Mouse (Mus musculus) right cerebral cortex, postnatal 10 days (tissue): ENCODE measurements around the gene Far2.

Source experiments
- DNase-seq, 2 experiments: peaks; one replicate each; pipeline ENCODE4 v3.0.0; 2021; ENCODE audit warnings: low spot score in 2 of 2

Far2 gene

GRCm38 (mm10) chr6:148046881-148047649 is at the start of gene Far2:
Far2 (plus strand) TSS chr6:148047259.
- DNase-seq: peak; percentile 50 to 61

GRCm38 (mm10) chr6:148000483-148000882 is 46.6 kb upstream of the Far2 start:
- DNase-seq: no peak

- no peak for DNase-seq
These were observed 46.0 kb upstream of the Far2 start for GRCm38 (mm10) chr6:148001071-148001470.

GRCm38 (mm10) chr6:148006118-148006837 is 40.8 kb upstream of the Far2 start:
- DNase-seq: no peak

- no peak for DNase-seq
These were observed 6.3 kb upstream of the Far2 start for GRCm38 (mm10) chr6:148040759-148041158.

DNA sequence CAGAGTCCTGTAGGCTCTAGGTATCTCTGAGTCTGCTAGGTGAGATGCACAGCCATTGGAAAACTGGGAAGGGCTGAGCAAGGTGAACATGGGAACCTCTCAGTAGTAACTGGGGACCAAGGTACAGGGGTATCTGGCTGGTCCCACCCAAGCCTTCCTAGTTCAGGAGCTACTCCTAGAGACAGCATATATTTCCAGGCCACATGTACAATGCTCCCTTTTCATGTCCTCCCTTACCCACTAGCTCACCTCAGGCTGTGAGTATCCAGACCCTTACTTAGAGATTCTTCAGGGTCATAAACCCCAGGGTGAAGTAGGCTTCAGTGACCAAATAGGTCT is 560 bp downstream of the Far2 start:
- no peak for DNase-seq

DNA sequence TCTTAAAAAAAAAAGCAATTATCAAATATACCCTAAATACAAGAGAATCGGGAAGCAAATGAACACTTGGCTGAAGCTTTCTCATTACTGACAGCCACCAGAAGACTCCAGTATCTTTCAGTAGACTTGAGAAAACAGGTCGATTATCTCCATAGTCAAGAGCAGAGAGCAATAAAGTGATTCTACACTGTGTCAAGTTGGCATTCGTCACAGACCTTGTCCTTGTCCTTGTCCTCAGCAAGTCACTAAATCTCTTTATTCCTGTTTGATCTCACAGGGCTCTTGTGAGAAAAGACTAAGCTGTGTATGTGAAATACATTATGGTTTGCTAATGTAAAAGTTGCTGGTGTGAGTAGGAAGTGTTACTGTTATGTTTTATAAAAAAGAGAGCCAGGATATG is 16.1 kb downstream of the Far2 start:
- no peak for DNase-seq

- DNase-seq: no peak
These were observed 19.2 kb downstream of the Far2 start for GRCm38 (mm10) chr6:148066267-148066666.

GRCm38 (mm10) chr6:148068786-148069185 is 21.7 kb downstream of the Far2 start:
- DNase-seq: no peak

DNA sequence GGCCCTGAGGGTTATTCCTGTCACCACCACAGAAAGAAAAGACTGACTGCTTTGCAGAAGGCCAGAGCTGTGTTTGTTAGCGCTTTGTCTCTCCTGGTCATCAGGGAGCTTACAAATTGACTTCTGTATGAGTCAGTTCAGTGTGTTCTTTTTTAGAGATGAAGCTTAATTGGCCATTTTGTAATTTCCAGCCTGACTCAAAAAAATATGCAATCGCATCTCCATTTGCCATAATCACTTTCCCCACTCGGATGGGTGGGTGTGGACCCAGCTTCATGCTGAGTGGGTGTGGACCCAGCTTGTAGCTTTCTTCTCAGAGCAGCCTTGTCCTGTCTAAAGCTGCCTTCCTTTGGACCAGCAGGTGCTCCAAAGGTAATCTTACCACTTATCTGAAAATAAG is 26.5 kb downstream of the Far2 start:
- DNase-seq: no peak

GRCm38 (mm10) chr6:148074211-148074864 is 27.3 kb downstream of the Far2 start:
- no peak for DNase-seq

GRCm38 (mm10) chr6:148083864-148084263 is 36.8 kb downstream of the Far2 start:
- no peak for DNase-seq

GRCm38 (mm10) chr6:148084403-148084802 is 37.3 kb downstream of the Far2 start:
- DNase-seq: no peak

DNA sequence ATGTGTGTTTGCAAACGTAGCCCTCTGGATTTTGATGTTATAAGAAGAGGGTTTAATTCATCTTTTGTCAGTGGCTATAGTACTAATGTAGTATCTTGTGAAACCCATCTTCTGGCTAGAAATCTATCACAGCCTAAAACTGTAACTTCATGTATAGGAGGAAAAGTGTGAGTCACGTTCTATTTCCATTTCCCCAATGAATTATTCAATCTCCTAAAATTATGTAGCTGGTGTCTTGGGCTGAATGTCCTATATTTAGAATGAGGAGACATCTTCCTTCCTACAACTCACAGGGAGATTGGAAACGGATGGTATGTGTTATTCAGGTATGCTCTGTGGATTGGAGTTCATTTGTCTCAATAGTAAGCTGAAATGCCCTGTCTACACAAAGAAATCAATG is 50.0 kb downstream of the Far2 start:
- no peak for DNase-seq

- no peak for DNase-seq
These were observed 54.9 kb downstream of the Far2 start for GRCm38 (mm10) chr6:148101977-148102376.

GRCm38 (mm10) chr6:148102434-148102833 is 55.4 kb downstream of the Far2 start:
- no peak for DNase-seq

DNA sequence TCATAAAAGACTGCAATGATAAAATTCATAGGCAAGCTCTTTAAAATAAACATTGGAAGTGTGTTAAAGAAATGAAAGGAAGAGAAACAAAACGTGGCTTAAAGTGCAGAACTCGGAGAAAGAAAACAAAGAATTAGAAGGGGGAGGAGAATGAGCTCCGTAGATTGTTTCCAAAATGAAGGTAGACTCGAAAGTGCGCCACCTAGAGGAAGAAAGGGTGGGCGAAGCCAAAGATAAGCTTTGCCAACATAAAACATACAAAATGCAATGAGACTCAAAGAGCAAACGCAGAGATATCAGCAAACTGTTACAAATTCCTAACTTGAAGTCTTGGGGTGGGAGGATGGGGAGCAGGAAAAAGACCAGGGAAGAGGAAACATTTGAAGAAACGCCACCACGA is 57.2 kb downstream of the Far2 start:
- peak in 1 of 2 experiments; percentile 35 for DNase-seq

GRCm38 (mm10) chr6:148105722-148106268 is 58.7 kb downstream of the Far2 start:
- DNase-seq: no peak

DNA sequence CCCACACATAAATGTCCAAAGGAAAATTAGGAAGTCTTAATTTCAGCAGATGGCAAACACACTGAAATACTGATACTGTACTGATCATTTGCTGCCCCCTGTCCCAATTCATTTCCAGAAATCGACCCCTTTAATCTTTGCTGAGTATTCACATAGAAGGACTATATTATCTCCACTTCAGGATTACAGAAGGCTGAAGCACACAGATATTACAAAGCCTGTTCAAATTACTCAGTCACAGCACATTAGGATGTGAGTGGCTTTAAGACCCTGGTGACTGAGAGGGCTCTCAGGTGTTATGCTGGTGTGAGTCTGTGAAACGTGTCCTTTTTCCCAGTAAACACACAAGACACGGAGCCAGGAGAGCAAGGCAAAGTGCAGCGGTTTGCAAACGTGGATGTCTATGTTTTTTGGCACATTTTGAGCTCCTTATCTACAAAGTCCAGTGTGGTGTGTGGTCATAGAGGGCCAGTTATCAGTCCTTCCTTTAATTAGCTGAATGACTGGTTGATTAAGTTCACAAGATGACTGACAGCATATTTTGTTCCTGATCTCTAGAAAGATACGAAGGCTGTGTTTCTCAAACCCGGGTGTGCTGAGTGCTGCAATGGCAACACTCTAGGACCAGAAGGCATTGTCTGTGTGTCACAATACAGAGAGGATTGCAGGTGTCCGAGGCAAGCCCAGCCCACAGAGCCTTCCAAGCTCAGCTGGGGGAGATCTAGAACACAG is 61.8 kb downstream of the Far2 start:
- DNase-seq: no peak

- no peak for DNase-seq
These were observed 64.1 kb downstream of the Far2 start for GRCm38 (mm10) chr6:148110996-148111633.

DNA sequence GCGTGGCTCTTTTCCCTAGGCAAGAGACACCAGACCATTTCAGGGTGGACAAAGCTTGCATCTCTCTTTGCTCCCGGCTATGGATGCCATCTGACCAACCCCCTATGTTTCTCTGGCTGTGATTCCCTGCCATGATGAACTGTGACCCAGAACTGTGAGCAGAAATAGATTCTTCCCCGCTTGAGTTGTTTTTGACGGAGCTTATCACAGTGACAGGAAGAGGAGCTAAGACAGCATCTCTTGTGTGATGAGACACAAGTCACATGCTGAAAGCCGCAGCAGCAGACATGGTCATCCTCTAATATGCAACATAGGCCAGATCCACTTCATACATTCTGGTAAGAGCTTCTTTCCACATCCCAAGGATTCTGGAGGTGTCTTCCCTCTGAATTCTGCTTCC is 69.3 kb downstream of the Far2 start:
- DNase-seq: no peak
